Mouse (Mus musculus): ENCODE data around the gene Fermt2.

- TF ChIP-seq CTCF (IDR thresholded peaks at IDR 0.05; ENCODE audit: borderline replicate concordance, extremely low read depth, insufficient read depth, insufficient read length) (no peak), POLR2A (IDR thresholded peaks at IDR 0.05; ENCODE audit: borderline replicate concordance, extremely low read depth, insufficient read depth, insufficient read length, poor library complexity, severe bottlenecking) (no peak)
Measured at GRCm38 (mm10) chr14:45497116-45497515, 32.8 kb downstream of the Fermt2 start.

Data from brain, embryonic 14.5 days (tissue).